In the genomic region with DNA sequence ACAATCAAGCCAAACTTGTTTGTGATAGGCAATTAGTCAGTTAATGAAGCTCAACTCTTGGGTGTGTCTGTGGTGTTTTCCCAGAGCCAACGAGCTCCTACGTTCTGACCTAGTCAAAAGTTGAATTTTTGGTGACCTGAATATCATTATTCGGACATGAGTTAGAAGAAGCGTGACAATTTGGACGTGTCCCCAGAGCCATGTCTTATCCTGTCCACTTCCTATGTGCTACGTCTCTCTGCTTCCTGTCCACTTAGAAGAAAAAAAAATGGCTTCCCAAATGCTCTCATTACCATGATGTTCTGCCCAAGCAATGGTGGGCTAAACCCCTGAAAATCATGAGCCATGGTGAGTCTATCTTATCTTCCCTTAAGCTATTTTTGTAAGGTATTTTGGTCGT, we compare ENCODE assay signal across 16 mouse cellular contexts.
"Had no signal": no experiment of that assay in that cellular context is flagged by ENCODE, and none has a peak within 500 bp of the region (broad histone marks: within the 10 kb centered on the region; RNA-seq: fewer than 3 reads in every experiment).

No protein-coding gene starts in this region.

- H3K4me2 ChIP-seq: neural tube, embryonic 13.5 days; neural tube, embryonic 15.5 days; stomach, embryonic 15.5 days had no signal

- DNase-seq: retina, postnatal 1 day; right cerebral cortex, adult 18-20 months; right cerebral cortex, postnatal 14 days; right cerebral cortex, postnatal 25 days; right cerebral cortex, postnatal 4 days; spleen, adult 18-20 months; thymus, adult 18-20 months; thymus, adult 2 months; thymus, postnatal 14 days; thymus, postnatal 25 days; thymus, postnatal 36 days; thymus, postnatal 4 days had no signal

- H3K4me1 ChIP-seq: neural tube, embryonic 15.5 days had no signal

- H3K4me3 ChIP-seq: neural tube, embryonic 13.5 days; neural tube, embryonic 15.5 days; stomach, embryonic 15.5 days had no signal

- H3K9ac ChIP-seq: neural tube, embryonic 13.5 days; neural tube, embryonic 15.5 days; stomach, embryonic 15.5 days had no signal

- H3K27ac ChIP-seq: neural tube, embryonic 13.5 days; neural tube, embryonic 15.5 days; stomach, embryonic 15.5 days; stomach, postnatal 0 days had no signal

- H3K9me3 ChIP-seq: neural tube, embryonic 15.5 days; stomach, embryonic 15.5 days had no signal

- H3K36me3 ChIP-seq: neural tube, embryonic 13.5 days; neural tube, embryonic 15.5 days; stomach, embryonic 15.5 days had no signal

- H3K27me3 ChIP-seq: neural tube, embryonic 13.5 days; neural tube, embryonic 15.5 days; stomach, embryonic 15.5 days had no signal
